Mouse (Mus musculus) T-cell, adult 2 months (primary cell): Measurements from ENCODE around the gene Ubr7.

Experiments used
- DNase-seq: peaks from one replicate; pipeline ENCODE4 v3.0.0; 2022; ENCODE audit warnings: low spot score

Gene Ubr7

GRCm38 (mm10) chr12:102757689-102758402 lies at the start of gene Ubr7, which contains the start of the genes Gm28051 and Gon7:
TSS of gene Ubr7 (plus strand) at chr12:102757967.
TSS of gene Gm28051 (minus strand) at chr12:102757765.
TSS of gene Gon7 (minus strand) at chr12:102757803.
- DNase-seq = peak; percentile 95

- no peak for DNase-seq
Measured at GRCm38 (mm10) chr12:102708220-102708619, 49.5 kb upstream of the Ubr7 start.

- DNase-seq = no peak
Measured at GRCm38 (mm10) chr12:102709896-102710295, 47.9 kb upstream of the Ubr7 start.

- DNase-seq = no peak
Measured at GRCm38 (mm10) chr12:102710851-102711375, 46.9 kb upstream of the Ubr7 start.

- DNase-seq = no peak
Measured at GRCm38 (mm10) chr12:102713153-102713865, 44.5 kb upstream of the Ubr7 start.

- DNase-seq = no peak
Measured at GRCm38 (mm10) chr12:102714116-102714515, 43.7 kb upstream of the Ubr7 start.

GRCm38 (mm10) chr12:102714654-102715395 lies 42.9 kb upstream of the Ubr7 start:
- DNase-seq = no peak

GRCm38 (mm10) chr12:102719552-102720315 lies 38.0 kb upstream of the Ubr7 start:
- peak; percentile 53 for DNase-seq

GRCm38 (mm10) chr12:102722451-102722850 lies 35.3 kb upstream of the Ubr7 start:
- DNase-seq = no peak

GRCm38 (mm10) chr12:102722966-102723365 lies 34.8 kb upstream of the Ubr7 start:
- DNase-seq = no peak

- DNase-seq = no peak
Measured at GRCm38 (mm10) chr12:102723861-102724260, 33.9 kb upstream of the Ubr7 start.

- DNase-seq = no peak
Measured at GRCm38 (mm10) chr12:102725146-102725545, 32.6 kb upstream of the Ubr7 start.

- DNase-seq = no peak
Measured at GRCm38 (mm10) chr12:102725761-102726175, 32.0 kb upstream of the Ubr7 start.

GRCm38 (mm10) chr12:102729855-102730797 lies 27.6 kb upstream of the Ubr7 start:
- DNase-seq = no peak

GRCm38 (mm10) chr12:102730798-102731619 lies 26.8 kb upstream of the Ubr7 start:
- no peak for DNase-seq

GRCm38 (mm10) chr12:102733381-102733780 lies 24.4 kb upstream of the Ubr7 start:
- peak; percentile 66 for DNase-seq

- DNase-seq = no peak
Measured at GRCm38 (mm10) chr12:102739096-102739495, 18.7 kb upstream of the Ubr7 start.

GRCm38 (mm10) chr12:102740285-102740684 lies 17.5 kb upstream of the Ubr7 start:
- DNase-seq = peak; percentile 50

GRCm38 (mm10) chr12:102742056-102742455 lies 15.7 kb upstream of the Ubr7 start:
- no peak for DNase-seq
